Mouse (Mus musculus): ENCODE measurements around the gene Bag5.
"Not testable (repeated sequence)": the region's sequence is repeated elsewhere in the genome, so short reads cannot be mapped to it uniquely, and the experiment has no call there.

The Bag5 gene

DNA sequence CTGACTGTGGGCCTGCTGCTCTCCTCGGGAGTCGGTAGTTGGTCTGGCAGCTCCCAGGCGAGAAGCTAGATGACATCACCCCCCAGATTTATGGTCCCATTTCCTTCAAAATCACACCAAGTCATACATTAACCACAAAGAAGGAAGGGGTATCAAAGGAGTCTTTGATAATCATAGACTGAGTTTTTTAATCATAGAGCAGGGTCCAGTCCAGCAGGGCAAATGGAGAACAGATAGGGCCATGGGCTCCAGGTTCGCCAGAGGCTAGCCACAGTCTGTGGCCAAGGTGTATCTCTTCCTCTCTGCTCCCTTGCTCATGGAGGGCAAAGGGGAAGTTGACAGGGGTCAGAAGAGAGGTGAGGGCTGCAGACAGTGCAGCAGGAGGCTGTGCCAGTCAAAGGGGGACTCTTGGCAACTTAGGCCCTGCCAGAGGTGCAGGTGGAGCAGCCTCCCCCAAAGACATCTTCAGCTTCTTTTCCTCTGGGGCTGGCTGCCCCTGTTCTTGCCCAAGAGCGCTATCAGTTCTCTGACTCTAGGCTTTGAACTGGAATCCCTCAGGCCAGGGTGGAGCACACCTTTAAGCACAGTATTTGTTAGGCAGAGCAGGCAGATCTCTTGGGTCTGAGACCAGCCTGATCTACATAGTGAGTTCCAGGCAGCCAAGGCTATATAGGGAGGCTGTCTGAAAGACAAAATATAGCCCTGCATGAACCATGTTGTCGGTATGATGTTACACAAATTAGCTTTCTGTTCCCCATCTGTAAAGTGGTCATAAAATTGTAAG is 37.1 kb downstream of the Bag5 start:
- no peak for DNase-seq (ENCODE audit: low spot score in 2 of 2)

DNA sequence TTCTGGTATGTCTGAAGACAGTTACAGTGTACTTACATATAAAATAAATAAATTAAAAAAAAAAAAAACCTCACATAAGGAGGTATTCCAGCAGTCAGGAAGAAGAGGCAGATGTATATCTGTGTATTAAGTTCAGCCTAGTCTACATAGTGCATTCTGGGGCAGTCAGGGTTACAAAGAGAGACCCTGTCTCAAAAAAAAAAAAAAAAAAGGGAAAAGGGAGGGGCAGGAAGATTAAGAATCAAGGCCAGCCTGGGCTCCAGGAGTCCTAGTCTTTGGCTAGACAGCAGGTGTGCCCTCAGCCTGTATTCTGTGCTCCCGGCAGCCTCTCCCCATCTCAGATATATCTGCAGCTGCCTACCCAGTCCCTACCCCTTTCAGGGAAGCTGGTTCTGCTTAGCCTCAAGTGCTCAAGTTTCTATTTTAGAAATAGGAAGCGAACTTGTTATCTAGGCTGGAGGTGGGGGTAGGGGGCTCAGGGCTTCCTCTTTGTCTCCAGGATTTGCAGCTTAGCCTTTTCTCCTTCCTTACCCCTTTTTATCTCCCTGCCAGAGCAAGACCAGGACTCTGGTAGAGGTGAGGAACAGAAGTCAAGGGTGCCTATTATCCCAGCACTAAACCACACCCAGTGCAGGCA is 38.1 kb downstream of the Bag5 start:
- no peak for DNase-seq (ENCODE audit: low spot score in 2 of 2)

DNA sequence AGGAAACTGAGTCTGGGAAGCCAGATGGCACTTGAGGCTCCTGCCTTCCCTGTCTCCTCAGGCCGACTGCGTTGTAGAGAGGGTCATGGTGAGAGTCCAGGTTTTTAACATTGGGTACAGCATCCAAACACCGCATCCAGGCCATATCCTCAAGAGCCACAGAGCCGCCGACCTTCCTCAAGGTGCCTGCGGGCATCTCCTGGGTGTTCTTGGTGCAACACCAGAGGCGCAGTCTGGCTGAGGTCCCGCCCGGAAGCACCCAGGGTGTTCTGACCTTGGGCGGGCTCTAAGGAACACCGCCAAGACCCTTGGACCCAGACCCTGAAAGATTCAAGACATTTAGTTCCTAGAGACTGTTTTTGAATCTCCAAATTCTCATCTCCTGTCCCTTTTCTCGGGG is 40.5 kb downstream of the Bag5 start:
- no peak for DNase-seq (ENCODE audit: low spot score in 2 of 2)

DNA sequence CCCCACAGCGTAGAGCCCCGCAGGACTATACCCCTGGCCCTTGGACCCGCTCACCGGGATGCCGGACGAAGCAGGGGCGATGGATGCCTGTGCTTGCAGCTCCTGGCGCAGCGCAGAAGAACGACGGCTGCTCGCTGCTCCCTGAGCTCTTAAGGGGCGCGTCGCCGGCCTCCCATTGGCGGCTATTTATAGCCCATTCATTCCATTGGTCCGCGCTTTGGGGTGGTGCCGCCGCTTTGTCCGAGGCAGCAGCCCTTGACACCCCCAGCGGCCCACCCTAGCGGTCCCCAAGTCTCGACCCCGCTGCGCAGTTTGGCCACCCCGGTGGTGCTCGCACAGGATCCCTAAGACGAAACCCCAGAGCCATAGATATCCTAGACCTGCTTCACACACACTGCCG is 40.9 kb downstream of the Bag5 start, which contains the start of gene Ckb:
Gene Ckb (minus strand): TSS at position 163 of the 400 bp plus-strand sequence.
- DNase-seq (ENCODE audit: low spot score in 2 of 2): peak in 1 of 2 experiments; percentile 66

DNA sequence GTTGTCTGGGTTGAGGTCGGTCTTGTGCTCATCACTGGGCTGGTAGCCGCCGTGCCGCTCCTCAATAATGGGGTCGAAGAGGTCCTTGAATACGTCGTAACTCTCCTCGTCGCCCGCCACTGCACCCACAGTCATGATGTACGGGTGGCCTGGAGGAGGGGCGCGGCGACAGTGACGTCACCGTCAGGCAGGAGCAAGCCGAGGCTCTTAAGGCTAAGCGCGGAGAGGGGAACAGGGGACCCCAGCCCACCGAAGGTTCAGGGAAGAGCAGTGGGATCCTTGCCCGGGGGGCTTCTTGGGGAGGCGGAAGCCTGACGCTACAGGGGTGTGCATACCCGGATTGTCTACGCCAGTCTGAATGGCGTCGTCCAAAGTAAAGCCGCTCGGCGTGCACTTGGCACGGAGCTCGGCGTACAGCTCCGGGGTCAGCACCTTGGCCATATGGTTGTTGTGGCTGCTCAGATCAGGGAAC is 41.6 kb downstream of the Bag5 start:
- DNase-seq (ENCODE audit: low spot score in 2 of 2): peak in 1 of 2 experiments; percentile 53

DNA sequence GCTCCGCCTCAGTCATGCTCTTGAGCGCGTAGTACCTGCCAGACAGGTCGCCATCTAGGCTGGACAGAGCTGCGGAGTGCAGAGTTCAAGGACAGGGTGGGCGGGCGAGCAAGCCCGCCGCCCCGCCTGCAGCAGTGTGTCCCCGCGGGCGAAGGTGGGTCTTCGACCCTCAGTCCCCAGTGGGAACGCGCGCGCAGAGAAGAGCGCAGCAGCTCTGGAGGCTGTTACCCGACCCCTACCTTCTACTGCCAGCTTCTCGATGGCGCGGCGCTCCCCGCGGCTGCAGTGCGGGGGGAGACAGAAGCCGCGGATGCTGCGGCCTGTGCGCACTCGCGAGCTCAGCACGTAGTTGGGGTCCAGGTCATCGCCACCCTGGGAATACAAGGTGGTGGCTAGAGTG is 42.1 kb downstream of the Bag5 start:
- DNase-seq (ENCODE audit: low spot score in 2 of 2): no peak

DNA sequence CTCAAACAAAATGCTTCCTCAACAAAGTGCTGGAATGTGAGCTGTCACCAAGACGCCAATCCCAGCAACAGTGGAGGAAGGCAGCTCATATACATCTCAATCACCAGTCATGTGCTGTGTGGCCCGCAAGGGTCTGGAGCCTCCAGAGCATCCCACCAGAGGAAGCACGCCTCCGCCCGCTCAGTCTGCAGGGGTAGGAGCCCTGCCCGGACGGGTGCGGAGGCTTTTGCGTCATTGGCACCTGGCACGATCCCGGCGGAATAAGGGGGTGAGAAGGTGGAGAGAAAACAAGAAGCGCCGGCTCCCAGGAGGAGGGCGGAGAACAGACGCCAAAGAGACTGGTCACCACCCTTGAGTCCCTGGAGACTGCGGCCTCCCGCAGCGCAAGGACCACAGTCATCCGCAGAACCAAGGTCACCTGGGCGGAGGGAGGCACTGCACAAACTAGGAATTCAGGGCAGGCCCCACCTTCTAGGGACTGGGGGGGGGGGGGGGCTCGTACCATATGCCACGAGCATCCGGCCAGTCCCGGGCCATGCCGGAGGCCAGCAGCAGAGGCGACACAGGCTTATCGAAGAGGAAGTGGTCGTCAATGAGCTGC is 42.6 kb downstream of the Bag5 start:
- no peak for DNase-seq (ENCODE audit: low spot score in 2 of 2)

DNA sequence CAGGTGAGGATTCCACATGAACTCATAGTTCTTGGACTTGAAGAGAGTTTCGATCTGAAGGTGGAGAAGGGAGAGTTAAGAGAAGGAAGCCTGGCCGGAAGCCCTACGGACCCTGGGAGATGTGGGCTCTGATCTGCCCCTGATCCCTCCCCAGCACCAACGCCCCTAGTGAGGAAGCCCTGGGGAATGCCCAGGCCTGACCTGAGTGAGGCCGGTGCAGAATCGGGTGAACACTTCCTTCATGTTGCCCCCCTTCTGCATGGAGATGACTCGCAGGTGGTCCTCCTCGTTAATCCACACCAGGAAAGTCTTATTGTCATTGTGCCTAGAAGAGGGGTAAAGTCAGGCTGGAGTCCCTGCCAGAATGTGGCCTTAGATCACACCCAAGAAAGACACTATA is 43.1 kb downstream of the Bag5 start:
- DNase-seq (ENCODE audit: low spot score in 2 of 2): no peak

DNA sequence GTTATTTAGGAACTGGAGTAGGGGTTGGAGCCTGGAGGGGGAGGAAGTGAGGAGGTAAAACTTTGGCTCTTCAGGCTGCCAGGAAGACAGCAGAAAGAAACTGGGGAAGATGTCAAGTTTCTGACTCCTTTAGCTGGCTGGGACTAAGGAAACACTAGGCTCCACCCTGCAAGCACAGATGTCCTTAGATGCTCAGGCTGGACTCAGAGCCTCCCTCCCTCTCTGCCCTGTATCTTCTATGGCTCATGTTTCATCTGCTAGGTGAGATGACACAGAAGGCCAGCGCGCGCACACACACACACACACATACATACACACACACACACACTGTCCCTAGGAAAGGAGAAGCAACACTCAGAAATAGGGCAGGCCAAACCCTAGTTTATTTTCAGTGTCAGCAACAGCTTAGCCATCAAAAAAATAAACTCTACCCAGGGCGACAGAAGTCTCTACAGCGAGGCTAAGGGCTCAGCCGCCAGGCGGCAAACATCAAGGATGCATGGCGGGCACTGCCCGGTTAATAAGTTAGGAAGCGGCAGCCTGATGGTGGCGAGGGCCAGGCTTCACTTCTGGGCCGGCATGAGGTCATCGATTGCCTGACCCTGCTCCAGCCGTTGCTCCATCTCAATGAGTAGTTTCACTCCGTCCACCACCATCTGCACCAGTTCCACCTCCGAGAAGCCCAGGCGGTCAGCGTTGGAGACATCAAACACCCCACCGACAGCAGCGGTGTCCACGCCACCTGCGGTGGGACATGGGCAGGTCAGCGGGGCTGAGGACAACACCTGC is 43.9 kb downstream of the Bag5 start:
- DNase-seq (ENCODE audit: low spot score in 2 of 2): no peak

DNA sequence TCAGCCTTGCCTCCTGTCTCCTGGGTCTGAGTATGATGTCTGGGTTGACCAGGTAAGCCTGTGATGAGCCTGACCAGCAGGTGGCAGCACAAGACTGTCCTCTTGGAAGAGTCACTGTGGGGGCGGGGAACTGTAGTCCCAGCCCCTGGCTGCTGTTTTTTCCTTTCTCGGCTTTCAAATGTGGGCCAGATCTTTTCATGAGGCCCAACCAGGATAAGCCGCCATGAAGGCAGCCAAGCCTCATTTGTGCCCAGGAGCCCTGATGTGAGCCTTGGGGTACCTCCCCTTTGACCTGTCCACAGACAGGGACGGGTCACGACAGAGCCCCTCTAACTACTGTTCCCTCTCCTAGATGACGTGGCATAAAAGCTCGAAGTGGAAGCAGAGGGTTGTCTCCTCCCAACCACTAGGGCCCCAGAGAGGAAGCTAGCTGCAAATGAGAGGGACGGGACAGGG is 44.6 kb downstream of the Bag5 start:
- DNase-seq (ENCODE audit: low spot score in 2 of 2): peak; percentile 90 to 94

DNA sequence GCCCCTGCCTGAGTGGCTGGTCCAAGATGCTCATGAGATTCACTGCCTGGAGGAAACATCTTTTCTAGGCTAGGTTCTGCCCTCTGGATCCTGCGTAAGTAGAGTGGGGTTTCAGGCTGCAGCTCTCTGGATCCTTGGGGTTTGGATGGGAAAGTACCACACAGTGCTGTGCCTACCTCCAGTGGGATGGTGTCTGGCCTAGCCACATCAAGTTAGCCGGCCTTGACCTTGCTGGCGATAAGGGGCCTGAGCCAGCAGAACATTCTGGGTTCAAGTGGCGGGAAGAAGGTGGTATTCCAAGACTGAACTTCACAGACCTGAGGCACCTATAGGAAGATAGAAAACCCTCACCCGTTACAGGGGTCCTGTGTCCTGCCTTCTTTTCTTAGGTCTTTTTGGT is 45.6 kb downstream of the Bag5 start:
- no peak for DNase-seq (ENCODE audit: low spot score in 2 of 2)

DNA sequence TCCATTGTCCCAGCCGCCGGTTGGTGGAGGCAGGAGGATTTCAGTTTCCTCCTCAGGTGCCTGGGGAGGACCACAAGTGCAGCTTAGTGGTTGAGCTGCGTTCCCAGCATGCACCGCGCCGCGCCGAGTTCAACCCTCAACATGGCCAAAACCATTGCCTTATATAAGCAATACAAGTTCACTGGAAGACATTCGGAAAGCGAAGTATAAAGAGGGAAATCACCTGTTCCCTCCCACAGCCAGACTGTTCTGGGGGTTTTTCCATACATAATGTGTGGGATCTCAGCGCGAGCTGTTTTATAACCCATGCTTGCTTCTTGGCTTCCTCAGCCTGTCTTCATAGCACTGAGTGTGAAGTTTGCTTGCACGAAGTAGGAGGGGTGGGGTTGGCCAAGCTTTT is 46.7 kb downstream of the Bag5 start:
- DNase-seq (ENCODE audit: low spot score in 2 of 2): no peak

DNA sequence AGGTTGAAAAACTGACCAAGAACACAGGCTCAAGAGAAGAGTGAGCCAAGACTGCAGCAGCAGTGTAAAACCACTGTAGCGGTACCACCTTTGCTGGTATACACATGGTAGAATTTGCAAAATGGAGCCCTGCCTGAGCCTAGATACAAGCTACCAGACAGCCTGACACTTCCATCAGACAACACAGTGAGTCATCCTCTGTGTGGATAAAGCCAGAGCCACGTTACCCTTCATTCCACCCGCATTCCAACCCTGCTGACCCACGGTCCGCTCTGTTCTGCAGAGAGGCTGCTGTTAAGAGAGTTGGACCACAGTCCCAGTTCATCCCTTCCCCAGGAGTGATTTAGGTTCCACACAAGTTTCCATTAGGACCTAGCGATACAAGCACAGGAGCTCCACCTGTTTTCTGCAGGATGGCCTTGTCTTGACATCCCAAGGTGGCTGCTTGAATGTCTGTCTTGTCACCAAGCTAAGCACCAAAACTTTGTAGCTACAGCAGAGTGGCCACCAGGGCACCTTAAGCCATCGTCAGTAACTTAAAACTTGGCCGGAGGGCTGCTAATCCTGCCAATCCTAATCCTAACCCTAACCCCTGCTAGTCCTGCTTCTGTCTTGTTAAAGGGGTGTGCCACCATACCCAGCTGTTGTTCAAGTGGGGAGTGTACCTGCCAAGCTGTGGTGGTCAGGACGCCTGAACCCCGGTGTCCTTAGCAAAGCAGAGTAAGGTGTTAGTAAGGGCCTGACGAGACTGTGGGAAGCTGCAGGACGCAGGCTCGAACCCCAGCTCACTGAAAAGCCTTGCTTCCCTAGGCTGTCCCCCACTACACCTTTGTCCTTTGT is 47.8 kb downstream of the Bag5 start:
- no peak for DNase-seq (ENCODE audit: low spot score in 2 of 2)

DNA sequence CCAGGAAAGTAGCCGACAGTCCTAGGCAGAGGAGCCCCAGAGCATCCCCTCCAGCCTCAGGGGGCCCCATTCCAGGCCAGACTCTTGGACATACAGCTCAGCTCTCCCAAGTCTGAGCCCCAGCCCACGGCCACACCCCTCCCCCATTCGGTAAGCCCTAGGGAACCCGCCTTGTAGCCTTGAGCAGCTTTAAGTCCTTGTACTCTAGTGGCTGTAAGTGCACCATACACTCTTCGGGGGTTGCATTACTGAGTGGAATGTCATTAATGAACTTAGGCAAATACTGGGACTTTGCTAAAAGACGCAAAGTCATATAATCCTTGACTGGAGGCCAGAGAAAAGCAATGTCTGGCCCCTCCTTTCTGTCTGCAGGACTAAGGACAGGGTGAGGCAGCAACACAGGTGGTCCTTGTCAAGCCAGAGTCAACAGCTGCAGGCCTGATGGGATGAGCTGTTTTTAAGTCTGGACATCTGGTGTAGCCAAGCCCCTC is 48.9 kb downstream of the Bag5 start:
- no peak for DNase-seq (ENCODE audit: low spot score in 2 of 2)

DNA sequence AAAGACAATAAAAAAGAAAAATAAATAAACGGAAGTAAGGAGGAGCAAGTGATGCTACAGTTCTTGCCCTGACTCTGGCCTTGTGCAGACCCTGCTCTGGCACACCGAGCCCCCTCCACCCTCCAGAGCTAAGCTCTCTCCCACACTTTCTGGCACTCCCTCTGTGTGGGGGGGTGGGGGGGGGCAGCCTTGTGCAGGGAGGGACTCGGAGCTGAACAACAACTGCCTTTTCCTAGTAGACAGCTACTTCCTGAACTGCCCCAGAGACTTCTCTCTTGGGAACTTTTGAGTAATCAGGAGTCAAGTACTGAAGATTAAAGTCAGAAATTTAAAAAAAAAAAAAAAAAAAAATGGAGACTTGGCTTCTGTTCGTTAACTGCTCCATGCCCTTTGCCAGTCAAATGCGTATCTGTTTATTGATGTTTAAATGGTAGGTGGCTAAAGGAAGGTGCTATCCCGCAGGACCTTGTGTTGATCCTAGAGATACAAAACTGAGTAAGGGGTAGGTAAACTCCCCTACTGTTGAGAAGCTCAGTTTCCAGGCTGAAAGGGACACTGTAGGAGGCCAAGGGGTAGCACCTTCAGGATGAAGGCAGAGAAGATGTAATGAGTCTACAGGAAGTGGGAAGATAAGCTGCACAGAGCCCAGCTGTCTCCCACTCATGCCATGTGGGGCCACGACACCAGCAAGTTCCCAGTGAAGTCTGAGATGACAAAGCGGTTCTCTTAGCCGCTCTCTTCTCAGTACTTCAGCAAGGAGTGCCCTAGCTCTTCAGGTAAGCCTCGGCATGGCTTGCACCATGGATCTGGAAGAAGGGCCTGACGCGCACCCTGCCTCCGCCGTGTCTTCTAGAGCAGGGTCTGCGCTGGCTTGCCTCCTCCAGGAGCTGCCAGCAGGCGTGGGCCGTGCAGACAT is 49.6 kb downstream of the Bag5 start:
- DNase-seq (ENCODE audit: low spot score in 2 of 2): no peak

DNA sequence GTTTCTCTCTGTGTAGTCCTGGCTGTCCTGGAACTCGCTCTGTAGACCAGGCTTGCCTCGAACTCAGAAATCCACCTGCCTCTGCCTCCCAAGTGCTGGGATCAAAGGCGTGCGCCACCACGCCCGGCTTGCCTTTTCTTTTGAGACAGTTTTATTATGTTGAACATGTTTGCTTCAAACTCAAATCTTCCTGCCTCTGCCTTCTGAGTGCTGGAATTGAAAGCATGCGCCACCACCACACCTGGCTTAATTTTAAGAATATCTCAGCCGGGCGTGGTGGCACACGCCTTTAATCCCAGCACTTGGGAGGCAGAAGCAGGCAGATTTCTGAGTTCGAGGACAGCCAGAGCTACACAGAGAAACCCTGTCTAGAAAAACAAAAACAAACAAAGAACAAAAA is 51.5 kb downstream of the Bag5 start:
- not testable (repeated sequence) for DNase-seq (ENCODE audit: low spot score in 2 of 2)

DNA sequence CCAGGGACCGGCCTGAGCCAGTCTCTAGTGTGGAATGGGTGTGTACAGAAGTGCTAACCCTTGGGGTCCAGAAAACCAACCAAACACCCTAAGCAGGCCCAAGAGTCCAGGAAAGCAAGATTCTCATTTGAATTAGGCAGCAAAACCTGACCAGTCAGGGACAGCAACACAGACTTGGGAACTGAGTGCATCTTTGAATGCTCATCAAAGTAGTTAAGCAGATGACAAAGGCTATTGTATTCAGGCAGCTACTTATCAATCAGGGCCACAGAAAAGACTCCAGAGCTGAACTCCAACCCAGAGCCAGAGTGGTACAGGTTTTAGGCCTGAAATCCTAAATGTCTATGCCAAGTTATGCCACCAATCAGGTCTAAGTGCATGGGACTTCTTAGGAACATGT is 52.4 kb downstream of the Bag5 start:
- DNase-seq (ENCODE audit: low spot score in 2 of 2): no peak

Data from urinary bladder, postnatal 36 days (tissue).